Mouse (Mus musculus) spleen, postnatal 0 days (tissue): ENCODE measurements around the gene Bean1. TPM values are rescaled to one million over a fixed set of nuclear protein-coding genes. Genes with fewer than 3 reads are reported as not detected.

Source experiments
- polyA plus RNA-seq: library from polyadenylated mRNA; unstranded; fragments of >200 nt; fragmentation: Nextera tagmentation; extraction: Ambion mirVana; gene quantifications from 2 replicates; pipeline ENCODE4 v1.2.1, GENCODE M21; 2015

Bean1 gene
- polyA plus RNA-seq, result 0.35 and 0.40 TPM in 2 replicates

GRCm38 (mm10) chr8:104170118-104171049 is at the start of gene Bean1:
Gene Bean1, plus strand, starts transcription at chr8:104170442.

GRCm38 (mm10) chr8:104248276-104248675 is 78.0 kb downstream of the Bean1 start, which contains the start of gene Tk2:
Gene Tk2, minus strand, starts transcription at chr8:104248558.

GRCm38 (mm10) chr8:104250439-104251367 is 80.5 kb downstream of the Bean1 start, which contains the start of gene Cklf:
Gene Cklf, plus strand, starts transcription at chr8:104250861.

Other genes starting within 250 kb of the Bean1 start
- gene Cdh5, start 68.8 kb upstream of the Bean1 start, polyA plus RNA-seq, result 16.3 and 20.6 TPM in 2 replicates
- 15.1 and 20.3 TPM in 2 replicates for gene Tk2, start 78.1 kb downstream of the Bean1 start, polyA plus RNA-seq
- 40.6 and 41.4 TPM in 2 replicates for gene Cklf, start 80.4 kb downstream of the Bean1 start, polyA plus RNA-seq
- not detected in 2 replicates for gene Cmtm2a, start 122.7 kb downstream of the Bean1 start, polyA plus RNA-seq
- not detected in 2 replicates for gene Gm45711, start 139.6 kb downstream of the Bean1 start, polyA plus RNA-seq
- not detected in 2 replicates for gene Cmtm1, start 139.7 kb downstream of the Bean1 start, polyA plus RNA-seq
- not detected in 2 replicates for gene Gm11020, start 151.1 kb downstream of the Bean1 start, polyA plus RNA-seq
- gene Cmtm2b, start 151.8 kb downstream of the Bean1 start, polyA plus RNA-seq, result not detected in 2 replicates
- 44.0 and 60.1 TPM in 2 replicates for gene Cmtm3, start 169.0 kb downstream of the Bean1 start, polyA plus RNA-seq
- 0.83 and 1.1 TPM in 2 replicates for gene Cmtm4, start 225.4 kb downstream of the Bean1 start, polyA plus RNA-seq